Mouse (Mus musculus) C2C12 (cell line): Measurements from ENCODE around the gene Rimkla.

Experiments
- CTCF ChIP-seq: IDR thresholded peaks from one replicate; pipeline ENCODE4 v1.5.1; 2011; ENCODE audit not compliant: control insufficient read depth, insufficient read depth, insufficient read length
- MAX ChIP-seq: IDR thresholded peaks from one replicate; pipeline ENCODE4 v1.6.1; 2011; ENCODE audit warnings: mild to moderate bottlenecking, control low read depth

DNA sequence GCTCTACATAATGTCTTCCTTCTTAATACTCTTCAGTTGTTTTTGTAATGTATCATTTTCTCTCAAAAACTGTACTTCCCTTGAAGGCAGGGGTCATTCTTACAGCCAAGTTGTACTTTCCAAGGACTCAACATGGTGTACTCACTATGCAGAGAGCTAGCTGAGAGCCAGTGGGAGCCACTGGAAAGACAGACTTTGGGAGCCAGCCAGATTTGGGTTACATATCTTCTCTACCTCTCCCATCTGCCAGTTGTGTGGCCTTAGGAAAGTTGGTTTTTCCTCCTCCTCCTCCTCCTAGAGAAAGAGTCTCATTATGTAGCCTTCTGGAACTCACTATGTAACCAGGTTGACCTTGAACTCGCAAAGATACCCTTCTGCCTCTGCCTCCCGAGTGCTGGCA, 32.0 kb upstream of the Rimkla start:
- TF ChIP-seq CTCF: no peak
- TF ChIP-seq MAX: no peak
